Mouse (Mus musculus) MEL (cell line): ENCODE data around the gene Man1c1. TPM values are rescaled to one million over a fixed set of nuclear protein-coding genes. Genes with fewer than 3 reads are reported as not detected.

Source experiments
- DNase-seq: peaks from one replicate; pipeline ENCODE4 v3.0.0; 2011; ENCODE audit warnings: low read depth, low spot score
- H3K27ac ChIP-seq: 2 replicates; pipeline ENCODE4 v1.5.1; 2012; ENCODE audit warnings: low read depth, mild to moderate bottlenecking, control low read depth, low read length, moderate library complexity; ENCODE audit not compliant: control insufficient read depth
- H3K27me3 ChIP-seq, 2 experiments: fragments of 150-350 bp in 1 of 2; sonication (generic) in 1 of 2; 2 replicates each; pipeline ENCODE4 v1.6.1; 2012; ENCODE audit warnings: low read length in 2 of 2, mild to moderate bottlenecking in 2 of 2, improper control_type of control experiment in 1 of 2, moderate library complexity in 1 of 2; ENCODE audit not compliant: insufficient read depth in 2 of 2, control insufficient read depth in 1 of 2
- H3K36me3 ChIP-seq, 2 experiments: 2 replicates each; pipeline ENCODE4 v1.6.1; 2012 to 2014; ENCODE audit warnings: low read length in 2 of 2, improper control_type of control experiment in 1 of 2, inconsistent platforms in 1 of 2, mild to moderate bottlenecking in 1 of 2; ENCODE audit not compliant: insufficient read depth in 2 of 2, control insufficient read depth in 1 of 2
- H3K4me1 ChIP-seq, 2 experiments: fragments of 150-350 bp in 1 of 2; sonication (generic) in 1 of 2; 2 replicates each; pipeline ENCODE4 v1.6.1; 2012; ENCODE audit warnings: low read length in 2 of 2, improper control_type of control experiment in 1 of 2, mild to moderate bottlenecking in 1 of 2; ENCODE audit not compliant: insufficient read depth in 2 of 2, control insufficient read depth in 1 of 2
- H3K4me3 ChIP-seq, 2 experiments: fragments of 150-350 bp in 1 of 2; sonication (generic) in 1 of 2; 2 replicates each; pipeline ENCODE4 v1.5.1; 2012; ENCODE audit warnings: low read depth in 2 of 2, low read length in 2 of 2, mild to moderate bottlenecking in 2 of 2, moderate library complexity in 2 of 2, control low read depth in 1 of 2, improper control_type of control experiment in 1 of 2; ENCODE audit not compliant: control insufficient read depth in 1 of 2, insufficient read depth in 1 of 2
- H3K79me2 ChIP-seq: 2 replicates; pipeline ENCODE4 v1.6.1; 2012; ENCODE audit warnings: mild to moderate bottlenecking, low read length, moderate library complexity; ENCODE audit not compliant: control insufficient read depth, poor library complexity, insufficient read depth
- H3K9ac ChIP-seq: 2 replicates; pipeline ENCODE4 v1.6.1; 2012; ENCODE audit warnings: low read depth, mild to moderate bottlenecking, control low read depth, low read length, moderate library complexity; ENCODE audit not compliant: control insufficient read depth, poor library complexity, severe bottlenecking
- H3K9me3 ChIP-seq: fragments of 150-350 bp; sonication (generic); replicated peaks from 2 replicates; pipeline ENCODE4 v1.6.1; 2012; ENCODE audit warnings: mild to moderate bottlenecking, low read length, improper control_type of control experiment, moderate library complexity; ENCODE audit not compliant: insufficient read depth
- CHD1 ChIP-seq: IDR thresholded peaks from 2 replicates; pipeline ENCODE4 v1.6.1; 2012; ENCODE audit warnings: low read depth, mild to moderate bottlenecking, inconsistent platforms, low read length, improper control_type of control experiment
- CHD2 ChIP-seq: IDR thresholded peaks from 2 replicates; pipeline ENCODE4 v1.6.1; 2011; ENCODE audit warnings: low read length, improper control_type of control experiment
- CTCF ChIP-seq, 3 experiments: IDR thresholded peaks in 2 of 3; conservative IDR thresholded peaks in 1 of 3; 2 replicates each; pipeline ENCODE4 v1.5.1; 2011 to 2012; ENCODE audit warnings: low read length in 3 of 3, low read depth in 2 of 3, mild to moderate bottlenecking in 2 of 3, improper control_type of control experiment in 1 of 3, inconsistent platforms in 1 of 3, mixed read lengths in 1 of 3, moderate library complexity in 1 of 3; ENCODE audit not compliant: control insufficient read depth in 1 of 3, insufficient read depth in 1 of 3, poor library complexity in 1 of 3, severe bottlenecking in 1 of 3
- ELF1 ChIP-seq: IDR thresholded peaks from 2 replicates; pipeline ENCODE4 v1.6.1; 2014; ENCODE audit warnings: low read depth, mild to moderate bottlenecking, inconsistent platforms, low read length, improper control_type of control experiment, moderate library complexity
- ETS1 ChIP-seq: IDR thresholded peaks from 2 replicates; pipeline ENCODE4 v1.6.1; 2012; ENCODE audit warnings: low read depth, mild to moderate bottlenecking, inconsistent platforms, low read length, improper control_type of control experiment, moderate library complexity
- GABPA ChIP-seq: IDR thresholded peaks from 2 replicates; pipeline ENCODE4 v1.6.1; 2012; ENCODE audit warnings: low read depth, mild to moderate bottlenecking, inconsistent platforms, low read length, improper control_type of control experiment, moderate library complexity
- HCFC1 ChIP-seq: IDR thresholded peaks from 2 replicates; pipeline ENCODE4 v1.6.1; 2012; ENCODE audit warnings: low read depth, mild to moderate bottlenecking, inconsistent platforms, low read length, improper control_type of control experiment, moderate library complexity
- JUND ChIP-seq: IDR thresholded peaks from 2 replicates; pipeline ENCODE4 v1.6.1; 2011; ENCODE audit warnings: low read depth, mild to moderate bottlenecking, improper control_type of control experiment, low read length
- MAFK ChIP-seq: IDR thresholded peaks from 2 replicates; pipeline ENCODE4 v1.6.1; 2011; ENCODE audit warnings: low read depth, mild to moderate bottlenecking, low read length, improper control_type of control experiment, borderline replicate concordance
- MAX ChIP-seq: IDR thresholded peaks from 2 replicates; pipeline ENCODE4 v1.6.1; 2011; ENCODE audit warnings: low read length, improper control_type of control experiment
- MEF2A ChIP-seq: IDR thresholded peaks from 2 replicates; pipeline ENCODE4 v1.6.1; 2014; ENCODE audit warnings: low read depth, mild to moderate bottlenecking, inconsistent platforms, low read length, improper control_type of control experiment; ENCODE audit not compliant: poor library complexity, insufficient replicate concordance, severe bottlenecking; ENCODE audit errors: extremely low read depth
- MXI1 ChIP-seq: IDR thresholded peaks from 2 replicates; pipeline ENCODE4 v1.6.1; 2011; ENCODE audit warnings: mild to moderate bottlenecking, low read depth, low read length, improper control_type of control experiment
- MYC ChIP-seq: IDR thresholded peaks from 2 replicates; pipeline ENCODE4 v1.6.1; 2011; ENCODE audit warnings: low read depth, mild to moderate bottlenecking, low read length, improper control_type of control experiment, moderate library complexity
- NELFE ChIP-seq: IDR thresholded peaks from 2 replicates; pipeline ENCODE4 v1.6.1; 2011; ENCODE audit warnings: low read depth, low read length, improper control_type of control experiment
- NRF1 ChIP-seq: IDR thresholded peaks from 2 replicates; pipeline ENCODE4 v1.6.1; 2014; ENCODE audit warnings: low read depth, mild to moderate bottlenecking, inconsistent platforms, low read length, improper control_type of control experiment, moderate library complexity; ENCODE audit not compliant: poor library complexity, insufficient read depth, severe bottlenecking
- POLR2A ChIP-seq, 2 experiments: IDR thresholded peaks; 2 replicates each; pipeline ENCODE4 v1.6.1; 2011 to 2012; ENCODE audit warnings: low read length in 2 of 2, mild to moderate bottlenecking in 2 of 2, control low read depth in 1 of 2, improper control_type of control experiment in 1 of 2, low read depth in 1 of 2, moderate library complexity in 1 of 2; ENCODE audit not compliant: control insufficient read depth in 1 of 2, insufficient read depth in 1 of 2, poor library complexity in 1 of 2
- POLR2AphosphoS2 ChIP-seq: IDR thresholded peaks from 2 replicates; pipeline ENCODE4 v1.6.1; 2011; ENCODE audit warnings: low read length, improper control_type of control experiment
- POLR2AphosphoS5 ChIP-seq: IDR thresholded peaks from 2 replicates; pipeline ENCODE4 v1.6.1; 2012; ENCODE audit warnings: low read depth, borderline replicate concordance, mild to moderate bottlenecking, inconsistent platforms, low read length, moderate library complexity, mixed read lengths
- RAD21 ChIP-seq: IDR thresholded peaks from 2 replicates; pipeline ENCODE4 v1.6.1; 2011; ENCODE audit warnings: mild to moderate bottlenecking, low read depth, low read length, improper control_type of control experiment
- RCOR1 ChIP-seq: IDR thresholded peaks from 2 replicates; pipeline ENCODE4 v1.6.1; 2012; ENCODE audit warnings: low read depth, mild to moderate bottlenecking, inconsistent platforms, low read length, improper control_type of control experiment
- SIN3A ChIP-seq: IDR thresholded peaks from 2 replicates; pipeline ENCODE4 v1.6.1; 2012; ENCODE audit warnings: low read length, improper control_type of control experiment, inconsistent platforms
- SMC3 ChIP-seq: IDR thresholded peaks from 2 replicates; pipeline ENCODE4 v1.6.1; 2011; ENCODE audit warnings: low read depth, low read length, improper control_type of control experiment
- TAL1 ChIP-seq: IDR thresholded peaks from 2 replicates; pipeline ENCODE4 v1.6.1; 2012; ENCODE audit warnings: mild to moderate bottlenecking, inconsistent platforms, low read length, moderate library complexity, mixed read lengths
- TBP ChIP-seq: IDR thresholded peaks from 2 replicates; pipeline ENCODE4 v1.8.0; 2011; ENCODE audit warnings: low read depth, low read length, improper control_type of control experiment
- TCF12 ChIP-seq: IDR thresholded peaks from 2 replicates; pipeline ENCODE4 v1.6.1; 2014; ENCODE audit warnings: low read depth, mild to moderate bottlenecking, inconsistent platforms, low read length, improper control_type of control experiment, moderate library complexity
- UBTF ChIP-seq: IDR thresholded peaks from 2 replicates; pipeline ENCODE4 v1.6.1; 2012; ENCODE audit warnings: low read depth, mild to moderate bottlenecking, inconsistent platforms, low read length, improper control_type of control experiment, moderate library complexity, borderline replicate concordance; ENCODE audit not compliant: insufficient read depth
- USF1 ChIP-seq: IDR thresholded peaks from 2 replicates; pipeline ENCODE4 v1.6.1; 2014; ENCODE audit warnings: low read depth, mild to moderate bottlenecking, inconsistent platforms, low read length, improper control_type of control experiment, moderate library complexity
- USF2 ChIP-seq, 2 experiments: IDR thresholded peaks; 2 replicates each; pipeline ENCODE4 v1.6.1; 2011 to 2012; ENCODE audit warnings: improper control_type of control experiment in 2 of 2, low read length in 2 of 2, borderline replicate concordance in 1 of 2, inconsistent platforms in 1 of 2, low read depth in 1 of 2, mild to moderate bottlenecking in 1 of 2; ENCODE audit not compliant: insufficient read depth in 1 of 2
- ZC3H11A ChIP-seq: IDR thresholded peaks from 2 replicates; pipeline ENCODE4 v1.6.1; 2012; ENCODE audit warnings: low read depth, mild to moderate bottlenecking, inconsistent platforms, low read length, improper control_type of control experiment
- ZNF384 ChIP-seq: IDR thresholded peaks from 2 replicates; pipeline ENCODE4 v1.6.1; 2012; ENCODE audit warnings: low read depth, mild to moderate bottlenecking, inconsistent platforms, low read length, improper control_type of control experiment
- polyA plus RNA-seq, 2 experiments: library from polyadenylated mRNA; stranded (reverse) in 1 of 2; unstranded in 1 of 2; fragments of >175 nt in 1 of 2; fragments of >200 nt in 1 of 2; gene quantifications; 2 replicates each; pipeline versions ENCODE4 v1.2.1 to v1.2.4; 2012; ENCODE audit warnings: low replicate concordance in 2 of 2, low read depth in 1 of 2; ENCODE audit not compliant: insufficient read length in 2 of 2, insufficient read depth in 1 of 2, missing spikeins in 1 of 2
- total RNA-seq: library from RNA; depleted of rRNA; stranded (reverse); fragments of 300-350 nt; gene quantifications from 2 replicates; pipeline ENCODE4 v1.2.3, GENCODE M21; 2012

Man1c1 gene
- total and polyA plus RNA-seq, 3 experiments, result 1.9 to 5.2 TPM; not detected in 1

- no peak overlapping the region for H3K4me3 ChIP-seq
- no peak overlapping the region for H3K27ac ChIP-seq
Observed at GRCm38 (mm10) chr4:134737365-134737910, 33.3 kb upstream of the Man1c1 start.

GRCm38 (mm10) chr4:134736147-134736546 is 32.1 kb upstream of the Man1c1 start:
- H3K4me1 ChIP-seq, result peaks cover 4 to 15% of the 10 kb centered on the region in 2 experiments
- TF ChIP-seq ZC3H11A, result no peak
- no peak for TF ChIP-seq TBP
- no peak for TF ChIP-seq USF2 (IDR thresholded peaks at IDR 0.05; ENCODE audit: borderline replicate concordance in 1 of 2, insufficient read depth in 1 of 2, low read depth in 1 of 2, low read length in 2 of 2)
- TF ChIP-seq SMC3, result no peak
- TF ChIP-seq MYC, result no peak
- TF ChIP-seq POLR2AphosphoS5, result no peak
- no peak for TF ChIP-seq MAX
- TF ChIP-seq HCFC1, result no peak
- no peak for TF ChIP-seq SIN3A
- TF ChIP-seq RCOR1, result no peak
- no peak for TF ChIP-seq POLR2AphosphoS2
- TF ChIP-seq TAL1, result no peak
- TF ChIP-seq TCF12, result no peak
- TF ChIP-seq ELF1, result no peak
- TF ChIP-seq USF1, result no peak
- no peak for TF ChIP-seq NRF1
- no peak for TF ChIP-seq CTCF (IDR thresholded peaks at IDR 0.05 in 2 of 3, conservative IDR thresholded peaks at IDR 0.05 in 1 of 3; ENCODE audit: control insufficient read depth in 1 of 3, insufficient read depth in 1 of 3, low read depth in 2 of 3, low read length in 3 of 3, poor library complexity in 1 of 3, severe bottlenecking in 1 of 3)
- TF ChIP-seq CHD1, result no peak
- no peak for TF ChIP-seq RAD21
- TF ChIP-seq UBTF, result no peak
- TF ChIP-seq, all 39 proteins: peak for 0
- no peaks in the 10 kb centered on the region; the same call in 1 of the 2 replicates for H3K79me2 ChIP-seq
- no peak for DNase-seq
- no peak overlapping the region for H3K9ac ChIP-seq
- H3K36me3 ChIP-seq, result peaks cover 0 to 7% of the 10 kb centered on the region in 2 experiments; a peak in 2 of 4 replicates
- no peak overlapping the region for H3K27ac ChIP-seq
- H3K4me3 ChIP-seq, result no peak overlapping the region
- H3K27me3 ChIP-seq, result no peaks in the 10 kb centered on the region
- H3K9me3 ChIP-seq, result no peaks in the 10 kb centered on the region

More at GRCm38 (mm10) chr4:134737365-134737910, 33.3 kb upstream of the Man1c1 start:
- Histone ChIP-seq H3K36me3 (peaks cover 0 to 4% of the 10 kb centered on the region in 2 experiments; a peak in 2 of 4 replicates), H3K9me3 (no peaks in the 10 kb centered on the region), H3K4me1 (peaks cover 2 to 10% of the 10 kb centered on the region in 2 experiments; a peak in 3 of 4 replicates), H3K9ac (no peak overlapping the region), H3K27me3 (no peaks in the 10 kb centered on the region), H3K79me2 (no peaks in the 10 kb centered on the region; the same call in 1 of the 2 replicates)
- TF ChIP-seq RCOR1 (no peak), POLR2A (IDR thresholded peaks at IDR 0.05; ENCODE audit: control insufficient read depth in 1 of 2, insufficient read depth in 1 of 2, low read depth in 1 of 2, low read length in 2 of 2, poor library complexity in 1 of 2) (no peak), MYC (no peak), NELFE (no peak), ZNF384 (no peak), ZC3H11A (no peak), ETS1 (no peak), GABPA (no peak), JUND (no peak), CHD2 (no peak), ELF1 (no peak), CTCF (IDR thresholded peaks at IDR 0.05 in 2 of 3, conservative IDR thresholded peaks at IDR 0.05 in 1 of 3; ENCODE audit: control insufficient read depth in 1 of 3, insufficient read depth in 1 of 3, low read depth in 2 of 3, low read length in 3 of 3, poor library complexity in 1 of 3, severe bottlenecking in 1 of 3) (no peak), MXI1 (no peak), HCFC1 (no peak), MAFK (no peak), TBP (no peak), MEF2A (no peak)
- DNase-seq, result no peak
